Mouse (Mus musculus): ENCODE results near the gene Aknad1. TPM values are rescaled to one million over a fixed set of nuclear protein-coding genes. Genes with fewer than 3 reads are reported as not detected.

Gene Aknad1
- not detected in 2 replicates for polyA plus RNA-seq (2014; fragmentation: Nextera tagmentation; extraction: Ambion mirVana)

GRCm38 (mm10) chr3:108739045-108739708, at the start of gene Aknad1:
TSS of gene Aknad1 (plus strand) at chr3:108739658.
- Histone ChIP-seq H3K4me1 (replicated peaks; ENCODE audit: control insufficient read depth, insufficient read depth, low read length) (no peaks in the 10 kb centered on the region), H3K36me3 (replicated peaks; ENCODE audit: control insufficient read depth, insufficient read depth) (no peaks in the 10 kb centered on the region), H3K9ac (no peak within 1 kb of the TSS), H3K9me3 (ENCODE audit: control insufficient read depth, low read length) (no peaks in the 10 kb centered on the region), H3K4me3 (replicated peaks; ENCODE audit: low read length) (no peak within 1 kb of the TSS), H3K4me2 (replicated peaks) (no peak within 1 kb of the TSS), H3K27ac (no peak within 1 kb of the TSS), H3K27me3 (ENCODE audit: control insufficient read depth, insufficient read depth, low read length) (no peaks in the 10 kb centered on the region)
- WGBS: 67% methylated on average over 8 of the region's 8 CpGs
- ATAC-seq (ENCODE audit: low FRiP score): no peak
- no peak for DNase-seq (ENCODE audit: low spot score)

DNA sequence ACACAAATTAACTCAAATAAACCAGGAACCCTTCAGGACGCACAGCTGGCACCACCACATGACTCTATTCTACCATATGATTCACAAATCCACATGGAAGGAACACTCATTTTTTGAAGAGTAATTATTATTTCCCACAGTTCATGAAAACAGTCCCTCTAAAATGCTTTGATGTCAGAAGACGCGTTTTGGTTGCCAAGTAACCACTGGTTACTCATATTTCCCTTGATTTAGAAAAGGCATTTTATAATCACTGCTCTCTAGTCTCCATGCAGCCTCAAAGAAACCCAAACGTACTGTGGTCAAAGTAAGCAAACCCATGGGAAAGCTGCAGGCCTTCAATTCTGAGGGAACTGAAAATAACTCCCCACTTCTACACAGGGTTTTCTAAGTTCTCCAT, 49.5 kb upstream of the Aknad1 start:
- H3K36me3 ChIP-seq (replicated peaks; ENCODE audit: control insufficient read depth, insufficient read depth): peaks cover 38% of the 10 kb centered on the region

GRCm38 (mm10) chr3:108694321-108694720, 45.1 kb upstream of the Aknad1 start:
- ATAC-seq (ENCODE audit: low FRiP score) (no peak), DNase-seq (ENCODE audit: low spot score) (no peak)
- Histone ChIP-seq H3K4me2 (replicated peaks) (no peak overlapping the region), H3K36me3 (replicated peaks; ENCODE audit: control insufficient read depth, insufficient read depth) (peaks cover 38% of the 10 kb centered on the region), H3K9ac (no peak overlapping the region), H3K4me3 (replicated peaks; ENCODE audit: low read length) (no peak overlapping the region), H3K4me1 (replicated peaks; ENCODE audit: control insufficient read depth, insufficient read depth, low read length) (no peaks in the 10 kb centered on the region), H3K27me3 (ENCODE audit: control insufficient read depth, insufficient read depth, low read length) (no peaks in the 10 kb centered on the region), H3K9me3 (ENCODE audit: control insufficient read depth, low read length) (no peaks in the 10 kb centered on the region), H3K27ac (no peak overlapping the region)
- WGBS: 94% methylated on average over 9 of the region's 9 CpGs

More for the DNA sequence above, 49.5 kb upstream of the Aknad1 start:
- Histone ChIP-seq H3K4me3 (replicated peaks; ENCODE audit: low read length) (no peak overlapping the region), H3K27me3 (ENCODE audit: control insufficient read depth, insufficient read depth, low read length) (no peaks in the 10 kb centered on the region), H3K9ac (no peak overlapping the region), H3K9me3 (ENCODE audit: control insufficient read depth, low read length) (no peaks in the 10 kb centered on the region), H3K4me2 (replicated peaks) (no peak overlapping the region), H3K27ac (no peak overlapping the region), H3K4me1 (replicated peaks; ENCODE audit: control insufficient read depth, insufficient read depth, low read length) (no peaks in the 10 kb centered on the region)
- DNase-seq (ENCODE audit: low spot score) (no peak), ATAC-seq (ENCODE audit: low FRiP score) (no peak)
- WGBS: 70% methylated on average over 4 of the region's 4 CpGs

GRCm38 (mm10) chr3:108698662-108699061, 40.8 kb upstream of the Aknad1 start:
- ATAC-seq (ENCODE audit: low FRiP score): no peak
- H3K9me3 ChIP-seq (ENCODE audit: control insufficient read depth, low read length): no peaks in the 10 kb centered on the region
- WGBS: 95% methylated on average over 8 of the region's 8 CpGs

DNA sequence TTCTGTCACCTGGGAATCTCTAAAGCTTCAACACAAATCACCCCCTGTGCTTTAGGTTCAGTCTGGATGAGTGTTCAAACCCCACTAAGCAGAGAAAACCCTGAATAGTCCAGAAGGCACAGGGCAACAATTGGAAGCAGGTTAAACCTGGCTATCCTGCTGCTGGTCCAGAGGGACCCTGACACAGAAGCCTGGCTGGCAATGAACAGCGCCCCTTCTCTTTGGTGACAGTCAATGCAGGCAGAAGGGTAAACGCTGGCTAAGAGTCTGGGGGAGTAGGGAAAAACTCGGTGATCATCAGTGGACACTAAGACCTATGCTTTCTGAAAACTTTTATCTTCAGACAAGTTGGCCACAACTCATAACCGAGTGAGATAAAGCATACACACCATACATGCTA, 39.7 kb upstream of the Aknad1 start:
- Histone ChIP-seq H3K9me3 (ENCODE audit: control insufficient read depth, low read length) (no peaks in the 10 kb centered on the region), H3K4me3 (replicated peaks; ENCODE audit: low read length) (no peak overlapping the region), H3K27me3 (ENCODE audit: control insufficient read depth, insufficient read depth, low read length) (no peaks in the 10 kb centered on the region), H3K9ac (no peak overlapping the region), H3K4me2 (replicated peaks) (no peak overlapping the region), H3K27ac (no peak overlapping the region), H3K36me3 (replicated peaks; ENCODE audit: control insufficient read depth, insufficient read depth) (peaks cover 42% of the 10 kb centered on the region), H3K4me1 (replicated peaks; ENCODE audit: control insufficient read depth, insufficient read depth, low read length) (no peaks in the 10 kb centered on the region)
- ATAC-seq (ENCODE audit: low FRiP score) (no peak), DNase-seq (ENCODE audit: low spot score) (no peak)
- 91% methylated on average over 4 of the region's 4 CpGs for WGBS

More at GRCm38 (mm10) chr3:108698662-108699061, 40.8 kb upstream of the Aknad1 start:
- Histone ChIP-seq H3K27me3 (ENCODE audit: control insufficient read depth, insufficient read depth, low read length) (no peaks in the 10 kb centered on the region), H3K4me2 (replicated peaks) (no peak overlapping the region), H3K36me3 (replicated peaks; ENCODE audit: control insufficient read depth, insufficient read depth) (peaks cover 48% of the 10 kb centered on the region), H3K4me1 (replicated peaks; ENCODE audit: control insufficient read depth, insufficient read depth, low read length) (no peaks in the 10 kb centered on the region), H3K9ac (no peak overlapping the region), H3K27ac (no peak overlapping the region), H3K4me3 (replicated peaks; ENCODE audit: low read length) (no peak overlapping the region)
- DNase-seq (ENCODE audit: low spot score): no peak

DNA sequence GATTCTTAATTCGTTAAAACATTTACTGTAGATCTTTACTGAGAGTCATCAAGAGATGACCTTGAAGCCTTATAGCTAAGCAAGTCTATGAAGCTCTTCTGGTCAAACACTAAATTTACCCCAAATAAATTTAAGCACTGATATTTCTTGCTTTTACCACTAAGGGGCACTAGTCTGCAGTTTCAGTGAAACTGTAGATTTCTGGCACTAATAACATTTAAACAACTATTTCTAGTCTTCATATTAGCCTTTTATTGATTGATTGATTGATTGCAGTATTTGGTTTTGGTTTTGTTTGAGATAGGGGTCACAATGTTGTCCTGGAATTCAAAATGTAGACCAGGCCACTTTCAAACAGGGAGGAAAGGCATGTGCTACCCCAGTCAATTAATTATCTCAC, 38.2 kb upstream of the Aknad1 start:
- no peak for ATAC-seq (ENCODE audit: low FRiP score)
- no peak overlapping the region for H3K27ac ChIP-seq
- peak; percentile 66 for DNase-seq (ENCODE audit: low spot score)
- H3K36me3 ChIP-seq (replicated peaks; ENCODE audit: control insufficient read depth, insufficient read depth): peaks cover 36% of the 10 kb centered on the region
- WGBS: 80% methylated on average over 1 of the region's 1 CpGs
- no peak overlapping the region for H3K4me2 ChIP-seq (replicated peaks)
- no peaks in the 10 kb centered on the region for H3K9me3 ChIP-seq (ENCODE audit: control insufficient read depth, low read length)
- no peaks in the 10 kb centered on the region for H3K4me1 ChIP-seq (replicated peaks; ENCODE audit: control insufficient read depth, insufficient read depth, low read length)
- H3K4me3 ChIP-seq (replicated peaks; ENCODE audit: low read length): no peak overlapping the region
- H3K9ac ChIP-seq: no peak overlapping the region
- no peaks in the 10 kb centered on the region for H3K27me3 ChIP-seq (ENCODE audit: control insufficient read depth, insufficient read depth, low read length)

DNA sequence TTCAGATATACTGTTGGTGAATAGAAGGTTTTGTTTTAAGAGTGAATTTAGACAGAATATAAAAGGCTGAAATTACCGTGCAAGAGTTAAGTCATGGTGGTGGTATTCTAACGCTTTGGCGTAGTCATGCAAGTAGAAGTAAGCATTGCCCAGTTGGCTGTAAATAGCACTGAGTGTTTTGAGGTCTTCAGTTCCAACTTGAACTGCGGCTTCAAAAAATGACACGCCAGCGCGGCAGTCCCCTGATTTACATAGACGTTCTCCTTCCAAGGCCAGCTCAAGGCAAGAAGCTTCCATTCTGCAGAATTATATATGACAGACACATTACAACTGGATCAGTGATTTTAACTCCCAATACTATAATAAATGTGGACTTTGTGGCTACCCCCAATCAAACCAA, 36.7 kb upstream of the Aknad1 start:
- no peaks in the 10 kb centered on the region for H3K4me1 ChIP-seq (replicated peaks; ENCODE audit: control insufficient read depth, insufficient read depth, low read length)
- WGBS: 94% methylated on average over 8 of the region's 8 CpGs
- ATAC-seq (ENCODE audit: low FRiP score): no peak

GRCm38 (mm10) chr3:108711296-108711695, 28.2 kb upstream of the Aknad1 start:
- Histone ChIP-seq H3K4me1 (replicated peaks; ENCODE audit: control insufficient read depth, insufficient read depth, low read length) (no peaks in the 10 kb centered on the region; the same call in 1 of the 2 replicates), H3K9me3 (ENCODE audit: control insufficient read depth, low read length) (no peaks in the 10 kb centered on the region), H3K4me3 (replicated peaks; ENCODE audit: low read length) (no peak overlapping the region), H3K27me3 (ENCODE audit: control insufficient read depth, insufficient read depth, low read length) (no peaks in the 10 kb centered on the region), H3K4me2 (replicated peaks) (no peak overlapping the region), H3K9ac (no peak overlapping the region), H3K27ac (no peak overlapping the region), H3K36me3 (replicated peaks; ENCODE audit: control insufficient read depth, insufficient read depth) (no peaks in the 10 kb centered on the region)
- no peak for DNase-seq (ENCODE audit: low spot score)
- no peak for ATAC-seq (ENCODE audit: low FRiP score)
- WGBS: 92% methylated on average over 5 of the region's 5 CpGs

More for the DNA sequence above, 36.7 kb upstream of the Aknad1 start:
- no peak overlapping the region for H3K4me2 ChIP-seq (replicated peaks)
- no peaks in the 10 kb centered on the region for H3K27me3 ChIP-seq (ENCODE audit: control insufficient read depth, insufficient read depth, low read length)
- no peak for DNase-seq (ENCODE audit: low spot score)
- no peaks in the 10 kb centered on the region for H3K9me3 ChIP-seq (ENCODE audit: control insufficient read depth, low read length)
- no peak overlapping the region for H3K4me3 ChIP-seq (replicated peaks; ENCODE audit: low read length)
- peaks cover 24% of the 10 kb centered on the region for H3K36me3 ChIP-seq (replicated peaks; ENCODE audit: control insufficient read depth, insufficient read depth)
- H3K9ac ChIP-seq: no peak overlapping the region
- H3K27ac ChIP-seq: no peak overlapping the region

- H3K9me3 ChIP-seq (ENCODE audit: control insufficient read depth, low read length): no peaks in the 10 kb centered on the region
- H3K4me3 ChIP-seq (replicated peaks; ENCODE audit: low read length): no peak overlapping the region
- H3K4me1 ChIP-seq (replicated peaks; ENCODE audit: control insufficient read depth, insufficient read depth, low read length): no peaks in the 10 kb centered on the region; the same call in 1 of the 2 replicates
- no peak overlapping the region for H3K9ac ChIP-seq
- H3K4me2 ChIP-seq (replicated peaks): no peak overlapping the region
- H3K27me3 ChIP-seq (ENCODE audit: control insufficient read depth, insufficient read depth, low read length): no peaks in the 10 kb centered on the region
- 26% methylated on average over 3 of the region's 3 CpGs for WGBS
- no peaks in the 10 kb centered on the region for H3K36me3 ChIP-seq (replicated peaks; ENCODE audit: control insufficient read depth, insufficient read depth)
- no peak for ATAC-seq (ENCODE audit: low FRiP score)
- no peak overlapping the region for H3K27ac ChIP-seq
- peak; percentile 29 for DNase-seq (ENCODE audit: low spot score)
These were observed 26.3 kb upstream of the Aknad1 start for GRCm38 (mm10) chr3:108713065-108713675.
